Mouse (Mus musculus) embryonic facial prominence, embryonic 13.5 days (tissue): Measurements from ENCODE around the gene Cdh26. TPM values are rescaled to one million over a fixed set of nuclear protein-coding genes. Genes with fewer than 3 reads are reported as not detected.

Experiments used
- ATAC-seq: fragments of 200-750 bp; cut with Nextera tagmentation; 2 replicates; pipeline ENCODE4 v1.8.0; 2017; ENCODE audit warnings: low read depth; ENCODE audit not compliant: insufficient number of reproducible peaks, insufficient read depth, low FRiP score, low TSS enrichment
- H3K27ac ChIP-seq: fragments of 300-500 bp; sonication (generic); 2 replicates; pipeline ENCODE4 v1.5.1; 2015; ENCODE audit warnings: moderate library complexity, mild to moderate bottlenecking, inconsistent platforms
- H3K27me3 ChIP-seq: fragments of 300-500 bp; sonication (generic); 2 replicates; pipeline ENCODE4 v1.6.1; 2015; ENCODE audit warnings: mild to moderate bottlenecking, inconsistent platforms
- H3K36me3 ChIP-seq: fragments of 300-500 bp; sonication (generic); 2 replicates; pipeline ENCODE4 v1.6.1; 2015; ENCODE audit warnings: mild to moderate bottlenecking, inconsistent platforms
- H3K4me1 ChIP-seq: fragments of 300-500 bp; sonication (generic); 2 replicates; pipeline ENCODE4 v1.6.1; 2015; ENCODE audit warnings: inconsistent platforms
- H3K4me2 ChIP-seq: fragments of 300-500 bp; sonication (generic); 2 replicates; pipeline ENCODE4 v1.6.1; 2015; ENCODE audit warnings: moderate library complexity, mild to moderate bottlenecking, inconsistent platforms
- H3K4me3 ChIP-seq: fragments of 300-500 bp; sonication (generic); 2 replicates; pipeline ENCODE4 v1.5.1; 2015; ENCODE audit warnings: mild to moderate bottlenecking, inconsistent platforms
- H3K9ac ChIP-seq: fragments of 300-500 bp; sonication (generic); 2 replicates; pipeline ENCODE4 v1.6.1; 2015; ENCODE audit warnings: mild to moderate bottlenecking, inconsistent platforms
- H3K9me3 ChIP-seq: fragments of 300-500 bp; sonication (generic); 2 replicates; pipeline ENCODE4 v1.6.1; 2016; ENCODE audit warnings: inconsistent platforms
- WGBS: fragments of 180-500 bp; shearing (Covaris S2); methylation state at CpG from one replicate; pipeline ENCODE4 v1.1.7; 2015; ENCODE audit warnings: mixed read lengths; 5-methylcytosine and 5-hydroxymethylcytosine counted together
- polyA plus RNA-seq: library from polyadenylated mRNA; unstranded; fragments of >200 nt; fragmentation: Nextera tagmentation; extraction: Ambion mirVana; gene quantifications from 2 replicates; pipeline ENCODE4 v1.2.1, GENCODE M21; 2015

Cdh26 gene
- polyA plus RNA-seq, 1 experiment from 2014 or later, result 0.59 TPM

DNA sequence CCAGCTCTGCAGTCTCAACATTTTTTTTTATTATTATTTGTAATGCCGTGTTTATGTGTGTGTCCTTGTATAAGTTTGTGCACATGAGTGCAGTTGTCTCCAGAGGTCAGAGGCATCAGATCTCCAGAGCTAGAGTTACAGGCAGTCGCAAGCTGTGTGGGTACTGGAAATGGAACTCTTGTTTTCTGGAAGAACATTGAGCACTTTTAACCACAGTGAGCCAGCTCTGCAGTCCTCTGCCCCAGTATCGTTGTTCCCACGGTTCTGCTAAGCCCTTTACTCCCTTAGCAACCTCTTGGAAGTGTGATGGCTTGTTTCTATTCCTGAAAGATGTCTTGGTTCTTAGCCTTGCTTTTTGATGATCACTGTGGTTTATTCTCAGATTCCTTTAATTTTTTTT, 19.1 kb downstream of the Cdh26 start:
- 72% methylated on average over 4 of the region's 4 CpGs for WGBS
- H3K4me1 ChIP-seq, result no peaks in the 10 kb centered on the region
- no peak for ATAC-seq
- no peaks in the 10 kb centered on the region for H3K27me3 ChIP-seq
- no peaks in the 10 kb centered on the region for H3K36me3 ChIP-seq
- H3K4me3 ChIP-seq, result no peak overlapping the region
- H3K4me2 ChIP-seq, result no peak overlapping the region
- no peaks in the 10 kb centered on the region for H3K9me3 ChIP-seq
- no peak overlapping the region for H3K27ac ChIP-seq
- H3K9ac ChIP-seq, result no peak overlapping the region

DNA sequence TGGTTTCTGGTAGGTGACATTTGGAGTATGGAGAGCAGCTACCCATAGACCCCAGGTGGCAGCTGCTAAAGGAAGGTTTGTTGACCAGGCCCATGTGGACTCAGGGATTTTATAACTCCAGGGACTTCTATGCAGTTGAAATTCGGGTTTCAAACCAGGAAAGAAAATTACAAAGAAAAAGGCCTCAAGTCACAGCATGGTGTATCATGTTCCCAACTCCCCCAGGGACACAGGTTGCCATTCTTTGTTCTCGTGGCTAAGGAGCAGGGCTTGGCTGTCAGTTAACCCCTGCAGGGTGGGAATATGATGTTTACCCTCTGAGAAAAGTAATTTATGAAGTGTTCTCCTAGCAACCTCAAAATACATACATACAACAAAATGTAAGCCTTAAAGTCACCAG, 19.9 kb downstream of the Cdh26 start:
- Histone ChIP-seq H3K4me3 (no peak overlapping the region), H3K9ac (no peak overlapping the region), H3K27ac (no peak overlapping the region), H3K9me3 (no peaks in the 10 kb centered on the region), H3K36me3 (no peaks in the 10 kb centered on the region), H3K4me1 (peaks cover 8% of the 10 kb centered on the region), H3K4me2 (no peak overlapping the region), H3K27me3 (no peaks in the 10 kb centered on the region)
- ATAC-seq, result no peak
- WGBS, result 3% methylated on average over 2 of the region's 2 CpGs

DNA sequence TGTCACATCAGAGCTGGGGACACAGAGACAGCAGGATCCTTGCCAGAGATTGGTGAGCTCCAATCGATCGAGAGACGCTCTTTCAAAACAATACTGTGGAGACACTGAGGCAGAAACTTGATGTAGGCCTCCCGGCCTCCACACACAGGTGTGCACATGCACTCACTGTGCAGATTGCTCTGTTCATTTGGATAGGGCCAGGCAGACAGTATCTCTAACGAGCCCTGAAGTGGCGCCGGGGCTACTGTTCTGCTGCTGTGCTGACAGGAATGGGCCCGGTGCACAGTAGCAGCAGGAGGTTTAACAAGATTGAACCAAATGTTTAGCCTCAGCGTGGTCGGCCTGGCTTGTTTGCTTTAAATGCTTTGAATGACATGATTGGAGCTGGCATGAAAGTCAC, 20.6 kb downstream of the Cdh26 start:
- 67% methylated on average over 10 of the region's 10 CpGs for WGBS
- Histone ChIP-seq H3K36me3 (no peaks in the 10 kb centered on the region), H3K4me1 (peaks cover 13% of the 10 kb centered on the region), H3K4me2 (no peak overlapping the region), H3K9ac (no peak overlapping the region), H3K9me3 (no peaks in the 10 kb centered on the region), H3K27me3 (no peaks in the 10 kb centered on the region), H3K4me3 (no peak overlapping the region), H3K27ac (no peak overlapping the region)
- no peak for ATAC-seq

- peak; percentile 79 for ATAC-seq
- peak overlapping the region; percentile 78 for H3K27ac ChIP-seq
- no peak overlapping the region for H3K4me3 ChIP-seq
- no peak overlapping the region for H3K9ac ChIP-seq
- H3K4me1 ChIP-seq, result peaks cover 13% of the 10 kb centered on the region
- H3K27me3 ChIP-seq, result no peaks in the 10 kb centered on the region
- H3K36me3 ChIP-seq, result no peaks in the 10 kb centered on the region
- no peaks in the 10 kb centered on the region for H3K9me3 ChIP-seq
- H3K4me2 ChIP-seq, result peak overlapping the region; percentile 40
- 13% methylated on average over 17 of the region's 17 CpGs for WGBS
Observed at GRCm38 (mm10) chr2:178454664-178455516, 24.6 kb downstream of the Cdh26 start.

DNA sequence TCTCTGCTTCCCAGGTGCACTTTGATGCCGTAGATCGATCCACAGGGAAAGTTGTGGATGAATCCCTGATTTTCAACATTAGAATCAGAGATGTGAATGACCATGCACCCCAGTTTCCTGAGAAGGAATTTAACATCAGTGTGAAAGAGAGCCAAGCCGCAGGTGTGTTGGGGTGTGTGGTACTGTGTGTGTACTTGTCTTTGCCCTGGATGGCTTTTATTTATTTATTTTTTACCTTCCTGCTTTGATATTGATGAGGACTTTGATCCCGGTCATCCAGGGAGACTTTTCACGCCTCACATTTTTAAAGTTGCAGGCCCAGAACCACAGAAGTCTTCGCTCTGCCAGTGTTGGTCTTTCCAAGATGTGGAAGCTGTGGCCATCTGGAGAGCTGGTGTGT, 27.1 kb downstream of the Cdh26 start:
- Histone ChIP-seq H3K27me3 (no peaks in the 10 kb centered on the region), H3K4me2 (no peak overlapping the region), H3K9ac (no peak overlapping the region), H3K27ac (no peak overlapping the region), H3K36me3 (no peaks in the 10 kb centered on the region), H3K9me3 (no peaks in the 10 kb centered on the region), H3K4me3 (no peak overlapping the region), H3K4me1 (peaks cover 20% of the 10 kb centered on the region)
- no peak for ATAC-seq
- WGBS, result 91% methylated on average over 6 of the region's 6 CpGs

DNA sequence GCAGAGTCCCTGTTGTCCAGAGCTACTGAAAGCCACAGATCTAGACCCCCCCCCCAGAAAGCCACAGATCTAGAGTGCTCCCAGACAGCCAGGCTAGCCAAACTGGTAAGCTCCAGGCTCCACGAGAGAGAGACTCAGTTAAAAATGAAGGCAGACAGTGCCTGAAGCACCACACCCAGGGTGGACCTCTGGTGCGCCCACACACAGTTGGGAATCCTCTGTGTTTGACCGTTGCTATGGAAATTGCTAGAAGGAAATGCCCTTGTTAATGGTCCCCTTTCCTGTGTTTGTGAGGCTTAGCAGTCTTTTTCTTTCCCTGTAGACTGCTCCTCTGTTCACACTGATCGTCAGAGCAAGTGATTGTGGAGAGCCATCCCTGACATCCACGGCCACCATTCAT, 30.0 kb downstream of the Cdh26 start:
- H3K27me3 ChIP-seq, result no peaks in the 10 kb centered on the region
- peak; percentile 10; the same call in 1 of the 2 replicates for ATAC-seq
- no peak overlapping the region for H3K4me3 ChIP-seq
- no peak overlapping the region for H3K27ac ChIP-seq
- H3K9ac ChIP-seq, result no peak overlapping the region
- H3K4me1 ChIP-seq, result peaks cover 10% of the 10 kb centered on the region
- no peaks in the 10 kb centered on the region for H3K9me3 ChIP-seq
- no peaks in the 10 kb centered on the region for H3K36me3 ChIP-seq
- WGBS, result 59% methylated on average over 5 of the region's 5 CpGs
- H3K4me2 ChIP-seq, result no peak overlapping the region

- Histone ChIP-seq H3K36me3 (no peaks in the 10 kb centered on the region), H3K9ac (no peak overlapping the region), H3K27me3 (0 out of 2 replicates have a peak, but pooled peaks cover 2% of the 10 kb centered on the region), H3K4me2 (no peak overlapping the region), H3K4me3 (no peak overlapping the region), H3K9me3 (no peaks in the 10 kb centered on the region), H3K4me1 (peaks cover 6% of the 10 kb centered on the region), H3K27ac (no peak overlapping the region)
- no peak for ATAC-seq
- 57% methylated on average over 17 of the region's 17 CpGs for WGBS
Observed at GRCm38 (mm10) chr2:178471546-178472480, 41.5 kb downstream of the Cdh26 start.

DNA sequence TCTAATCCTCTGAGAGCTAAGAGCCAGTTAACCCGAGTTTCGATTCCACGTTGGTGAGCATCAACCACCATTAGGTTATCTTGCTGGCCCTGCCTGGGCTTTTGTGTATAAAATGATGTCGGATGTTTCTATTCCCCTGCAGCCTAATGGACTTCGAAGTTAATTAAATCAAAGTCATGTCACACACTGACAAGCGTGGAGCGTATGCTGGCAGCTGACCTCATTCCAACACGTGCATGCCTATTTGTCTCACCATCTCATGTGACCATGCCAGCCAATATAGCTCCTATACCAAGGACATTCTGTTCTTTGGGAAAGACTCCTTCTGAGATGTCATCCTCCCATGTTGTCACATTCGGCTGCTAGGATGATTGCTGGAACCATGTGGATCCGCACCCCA, 43.6 kb downstream of the Cdh26 start:
- 66% methylated on average over 10 of the region's 10 CpGs for WGBS
- Histone ChIP-seq H3K4me3 (no peak overlapping the region), H3K36me3 (no peaks in the 10 kb centered on the region), H3K9me3 (no peaks in the 10 kb centered on the region), H3K4me1 (peaks cover 6% of the 10 kb centered on the region), H3K9ac (no peak overlapping the region), H3K27me3 (0 out of 2 replicates have a peak, but pooled peaks cover 2% of the 10 kb centered on the region), H3K4me2 (no peak overlapping the region), H3K27ac (no peak overlapping the region)
- no peak for ATAC-seq

GRCm38 (mm10) chr2:178477228-178477627, 46.9 kb downstream of the Cdh26 start:
- ATAC-seq, result no peak
- H3K36me3 ChIP-seq, result no peaks in the 10 kb centered on the region
- peaks cover 2% of the 10 kb centered on the region for H3K4me1 ChIP-seq
- H3K4me2 ChIP-seq, result no peak overlapping the region
- WGBS, result 47% methylated on average over 2 of the region's 2 CpGs
- H3K9ac ChIP-seq, result no peak overlapping the region
- no peak overlapping the region for H3K27ac ChIP-seq
- no peaks in the 10 kb centered on the region for H3K9me3 ChIP-seq
- no peaks in the 10 kb centered on the region for H3K27me3 ChIP-seq
- no peak overlapping the region for H3K4me3 ChIP-seq

DNA sequence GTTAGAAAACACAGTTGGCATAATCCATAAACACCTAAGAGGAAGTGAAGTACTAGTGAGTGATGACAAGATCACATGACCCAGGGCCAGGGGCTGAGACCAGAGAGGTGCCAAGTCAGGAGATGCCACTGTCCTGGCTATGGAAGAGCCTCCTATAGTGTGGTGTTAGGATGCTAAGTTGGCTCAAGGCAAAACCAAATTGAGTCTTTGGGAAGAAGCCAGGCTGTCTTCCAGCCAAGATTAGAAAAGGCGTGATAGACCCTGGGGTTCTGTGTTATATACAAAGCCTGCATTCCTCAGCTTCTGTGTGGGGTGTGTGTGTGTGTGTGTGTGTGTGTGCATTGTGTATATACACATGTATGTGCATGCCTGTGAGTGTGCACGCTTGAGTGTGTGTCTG, 48.7 kb downstream of the Cdh26 start:
- WGBS, result 93% methylated on average over 2 of the region's 2 CpGs
- Histone ChIP-seq H3K27ac (no peak overlapping the region), H3K36me3 (no peaks in the 10 kb centered on the region), H3K27me3 (no peaks in the 10 kb centered on the region), H3K9me3 (no peaks in the 10 kb centered on the region), H3K4me2 (no peak overlapping the region), H3K9ac (no peak overlapping the region), H3K4me3 (no peak overlapping the region), H3K4me1 (peaks cover 9% of the 10 kb centered on the region)
- no peak for ATAC-seq

DNA sequence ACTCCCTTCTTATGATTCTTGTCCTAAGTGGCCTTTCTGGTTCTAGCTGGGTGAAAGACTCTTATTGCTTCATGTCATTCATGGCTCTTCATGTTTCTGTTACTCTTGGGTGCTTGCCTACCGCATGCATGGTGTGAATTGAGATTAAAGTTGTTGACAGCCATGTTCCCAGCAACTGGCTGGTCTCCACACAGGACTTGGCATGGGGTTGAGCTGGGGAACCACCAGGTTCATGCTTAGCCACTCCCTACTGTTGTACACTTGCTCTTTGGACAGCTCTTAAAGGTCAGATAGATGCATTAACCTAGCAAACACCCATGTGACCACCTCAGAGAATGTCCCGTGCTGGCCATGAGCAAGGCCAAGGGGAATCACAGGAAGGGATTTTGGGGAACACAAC, 50.6 kb downstream of the Cdh26 start:
- Histone ChIP-seq H3K36me3 (no peaks in the 10 kb centered on the region), H3K27me3 (no peaks in the 10 kb centered on the region), H3K27ac (no peak overlapping the region), H3K4me3 (no peak overlapping the region), H3K4me1 (peaks cover 7% of the 10 kb centered on the region; the same call in 1 of the 2 replicates), H3K4me2 (no peak overlapping the region), H3K9ac (no peak overlapping the region), H3K9me3 (no peaks in the 10 kb centered on the region)
- WGBS, result 86% methylated on average over 2 of the region's 2 CpGs
- no peak for ATAC-seq
